Mouse (Mus musculus) heart, adult 8-10 months (tissue): Measurements from ENCODE around the gene Slc25a15. TPM values are rescaled to one million over a fixed set of nuclear protein-coding genes. Genes with fewer than 3 reads are reported as not detected.

Experiments
- DNase-seq: peaks from one replicate; pipeline ENCODE4 v3.0.0; 2022; ENCODE audit warnings: low spot score
- total RNA-seq, 4 experiments: library from RNA; stranded (reverse); gene quantifications; 2 replicates each; pipeline ENCODE4 v1.2.4; 2022

The Slc25a15 gene
- 10 to 100 TPM; 11.7 to 13.1 (median 12.4) TPM for total RNA-seq

DNA sequence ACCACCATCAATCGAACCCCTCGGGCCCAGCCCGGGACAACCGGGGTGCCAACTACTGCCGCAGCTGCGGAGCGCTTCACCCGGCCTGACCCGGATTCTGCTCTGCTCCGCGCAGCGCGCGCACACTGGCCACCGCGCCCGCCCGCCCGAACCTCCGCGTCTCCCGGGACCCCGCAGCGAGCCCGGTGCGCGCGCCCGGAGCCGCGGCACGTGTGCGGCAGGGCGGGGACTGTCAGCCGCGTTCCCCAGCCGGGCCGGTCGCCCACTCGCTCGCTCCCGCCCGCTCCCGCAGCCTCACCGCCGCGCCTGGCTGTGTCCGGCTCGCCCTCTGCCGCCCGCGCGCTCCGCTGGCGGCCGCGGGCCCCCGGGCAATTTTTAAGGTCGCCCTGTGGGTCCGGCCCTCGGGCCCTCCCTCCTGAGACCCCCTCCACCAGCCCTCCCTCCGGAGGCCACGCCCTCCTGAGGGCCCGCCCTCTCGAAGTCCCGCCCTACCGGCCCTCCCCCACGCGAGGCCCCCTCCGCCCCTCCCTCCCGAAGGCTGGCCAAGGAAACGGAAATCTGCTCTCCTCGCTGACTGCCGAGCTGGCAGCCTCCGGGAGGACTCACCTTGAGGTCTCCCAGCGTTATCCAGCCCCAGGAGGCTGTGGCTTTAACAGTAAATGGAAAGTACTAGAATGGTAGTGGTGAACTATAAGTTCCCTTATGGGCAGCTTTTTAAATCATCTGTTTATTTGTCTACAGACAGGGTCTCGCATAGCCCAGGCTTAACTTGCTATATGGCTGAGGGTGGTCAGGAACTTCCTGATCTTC, at the start of gene Slc25a15:
Slc25a15 (minus strand) TSS at position 456 of the 810 bp plus-strand sequence.
- peak; percentile 86 for DNase-seq

DNA sequence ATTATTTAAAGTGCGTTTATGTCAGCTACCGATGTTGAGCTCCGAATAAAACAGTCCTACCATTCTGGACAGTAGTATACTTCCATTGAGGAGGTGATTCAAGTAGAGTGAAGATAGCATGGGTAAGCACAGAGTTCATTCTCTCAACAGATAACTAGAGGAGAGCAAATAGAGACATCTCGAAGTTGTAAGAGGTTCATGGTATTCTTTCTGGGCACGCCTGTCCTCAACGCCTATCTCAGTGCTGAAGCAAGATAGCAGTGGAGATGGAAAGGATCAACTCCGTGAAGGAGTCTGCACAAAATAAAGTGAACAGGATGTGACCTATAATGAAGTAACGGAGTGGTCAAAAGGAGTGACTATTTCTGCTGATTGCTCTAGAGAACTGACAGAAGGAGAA, 13.6 kb upstream of the Slc25a15 start:
- no peak for DNase-seq

DNA sequence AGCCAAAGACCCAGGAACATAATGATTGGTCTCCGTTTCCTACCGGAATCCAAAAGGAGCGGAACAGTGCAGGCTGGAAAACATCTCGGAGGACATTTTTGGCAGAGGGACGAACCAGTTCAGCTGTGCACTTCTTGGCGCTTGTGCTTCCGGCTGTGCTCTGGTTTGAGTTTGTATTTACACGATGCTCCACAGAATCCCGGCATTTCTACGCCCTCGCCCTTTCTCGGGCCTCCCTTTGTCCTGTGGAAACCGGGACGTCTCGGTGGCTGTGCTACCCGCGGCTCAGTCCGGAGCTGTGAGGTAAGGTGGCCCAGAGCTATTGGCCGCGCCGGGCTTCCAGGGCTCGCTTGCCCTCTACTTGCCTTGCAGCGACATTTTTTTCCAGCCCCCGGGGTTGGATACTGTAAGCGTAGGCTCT, 12.9 kb upstream of the Slc25a15 start, which contains the start of gene Mrps31:
Mrps31 (plus strand) TSS at position 80 of the 421 bp plus-strand sequence.
- peak; percentile 92 for DNase-seq

DNA sequence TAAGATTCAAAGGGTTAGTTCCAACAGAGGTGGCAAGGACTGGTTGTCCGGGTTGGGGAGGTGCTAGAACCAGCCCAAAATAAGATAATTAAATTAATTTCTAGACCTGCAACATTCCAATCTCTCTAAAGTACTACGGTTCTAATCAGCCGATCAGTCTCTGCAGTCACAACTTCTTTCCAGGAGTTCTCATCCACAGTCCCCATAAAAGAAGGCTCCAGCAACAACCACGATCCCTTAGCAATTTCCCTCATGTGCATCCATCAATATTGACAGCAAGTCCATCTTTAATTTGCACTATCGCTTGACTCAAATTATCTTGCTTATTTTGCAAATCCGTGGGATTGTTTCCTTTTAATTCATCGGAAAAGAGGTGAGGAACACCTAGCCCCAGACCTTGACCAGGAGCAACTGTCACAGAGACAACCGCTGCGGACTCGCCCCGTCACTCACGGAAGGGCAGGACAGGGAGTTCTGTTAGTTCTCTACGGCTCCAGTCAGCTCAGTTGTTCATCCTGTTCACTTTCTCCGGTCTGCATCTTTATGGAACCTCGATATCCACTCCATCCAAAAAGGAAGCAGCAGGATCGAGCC, 12.4 kb upstream of the Slc25a15 start:
- no peak for DNase-seq

DNA sequence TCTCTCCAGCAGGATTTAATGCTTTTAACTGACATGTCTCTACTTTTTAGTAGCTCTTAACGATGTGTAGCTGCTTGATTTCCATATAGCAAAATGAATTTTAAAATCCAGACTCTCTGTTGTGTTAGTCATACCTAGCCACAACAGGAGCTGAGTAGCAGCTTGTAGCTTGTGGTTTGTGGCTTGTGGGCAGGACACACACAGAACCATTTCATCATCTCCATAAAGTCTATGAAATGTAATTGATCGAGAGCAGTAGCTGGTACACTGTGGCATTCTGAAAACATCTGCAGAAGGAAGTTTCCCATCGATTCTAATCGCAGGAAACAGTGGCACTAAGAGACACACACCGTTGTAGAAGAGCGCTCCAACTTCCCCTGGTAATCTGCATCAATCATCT, 7.3 kb upstream of the Slc25a15 start:
- no peak for DNase-seq

DNA sequence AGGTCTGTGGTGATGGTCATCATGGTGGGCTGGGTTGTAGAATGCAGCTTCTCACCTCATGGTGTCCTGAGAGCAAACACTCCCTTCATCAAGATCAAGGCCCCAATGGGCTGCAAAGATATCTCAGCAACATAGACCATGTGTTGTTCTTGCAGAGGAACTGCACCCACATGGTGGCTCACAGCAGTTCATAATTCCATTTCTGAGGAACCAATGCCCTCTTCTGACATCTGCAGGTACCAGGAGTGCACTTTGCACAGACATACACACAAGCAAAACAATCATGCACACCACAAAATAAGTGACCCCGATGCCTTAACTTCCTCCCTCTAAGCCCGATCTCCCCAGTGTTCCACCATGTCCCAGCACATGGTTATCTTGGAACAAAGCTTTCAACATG, 4.8 kb upstream of the Slc25a15 start:
- DNase-seq = no peak

DNA sequence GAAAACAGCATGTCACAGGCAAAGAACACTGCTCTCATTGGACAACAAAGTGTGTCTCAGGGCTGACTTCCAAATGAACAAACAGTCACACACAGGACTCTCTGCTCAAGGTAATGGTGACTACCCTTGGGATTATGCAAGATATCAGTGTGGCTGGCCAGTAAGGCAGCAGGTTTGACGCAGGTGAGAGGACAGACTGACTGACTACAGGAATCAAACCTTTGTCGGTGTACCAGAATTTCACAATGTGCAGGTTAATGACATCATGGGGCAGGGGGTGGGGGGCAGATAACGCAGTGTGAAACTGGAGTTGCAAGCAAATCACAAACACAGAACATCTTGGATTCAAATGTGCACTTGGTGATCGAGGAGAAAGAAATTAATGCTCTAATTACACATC, 2.2 kb upstream of the Slc25a15 start:
- DNase-seq = no peak

DNA sequence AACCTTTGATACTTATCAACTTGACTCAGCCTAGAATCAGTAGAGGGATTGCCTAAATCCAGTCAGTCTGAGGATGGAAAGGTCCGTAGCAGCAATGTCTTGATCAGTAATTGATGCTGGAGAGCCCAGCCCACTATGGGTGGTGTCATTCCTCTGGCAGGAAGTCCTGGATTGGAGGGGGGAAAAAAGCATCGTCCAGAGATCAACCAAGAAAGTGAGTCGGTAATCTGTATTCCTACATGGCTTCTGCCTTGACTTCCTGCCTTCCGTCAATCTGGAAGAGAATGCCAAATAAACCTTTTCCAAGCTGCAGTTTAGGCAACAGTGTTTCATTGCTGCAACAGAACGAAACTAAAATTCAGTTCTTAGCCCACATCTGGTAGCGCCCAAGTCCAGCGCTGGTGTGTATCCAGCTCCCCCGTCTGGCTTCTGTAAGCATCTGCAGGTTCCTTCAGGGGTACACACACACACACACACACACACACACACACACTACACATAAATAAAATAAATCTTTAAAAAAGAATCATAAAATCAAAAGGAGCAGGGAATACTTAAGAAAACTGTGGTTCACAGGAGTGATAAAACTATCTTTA, 986 bp upstream of the Slc25a15 start:
- DNase-seq = no peak

DNA sequence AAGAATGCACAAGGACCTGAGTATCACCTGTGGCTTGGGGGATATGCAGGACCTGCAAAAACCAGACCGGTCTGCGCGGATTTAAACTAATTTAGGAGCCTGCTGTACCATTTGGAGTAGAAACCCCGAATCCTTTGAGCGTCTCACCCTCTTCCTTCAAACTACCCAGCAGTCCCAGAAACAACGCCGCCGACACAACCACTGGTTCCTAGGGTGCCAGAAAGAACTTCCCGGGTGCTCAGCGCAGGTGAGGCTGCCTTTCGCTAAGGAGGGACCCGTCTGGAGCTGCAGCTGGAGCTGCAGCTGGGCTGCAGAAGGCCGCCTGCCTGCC, 621 bp downstream of the Slc25a15 start:
- DNase-seq = no peak

DNA sequence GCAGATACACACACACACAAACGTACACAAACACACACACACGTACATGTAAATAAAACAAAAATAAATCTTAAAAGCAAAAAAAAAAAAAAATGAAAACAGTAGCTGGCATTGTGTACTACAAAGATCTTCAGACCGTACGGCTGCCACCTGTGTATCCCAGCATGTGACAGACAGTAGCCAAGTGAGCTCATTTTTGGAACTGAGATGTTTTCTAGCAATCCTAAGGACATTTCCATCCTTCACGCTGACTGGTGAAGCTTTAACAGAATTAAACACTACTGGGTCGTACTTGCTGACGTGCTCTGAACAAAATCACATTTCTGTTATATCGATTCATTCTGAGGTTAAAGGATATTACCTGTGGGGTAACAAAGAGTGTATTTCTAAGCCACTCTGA, 3.1 kb downstream of the Slc25a15 start:
- DNase-seq = no peak

DNA sequence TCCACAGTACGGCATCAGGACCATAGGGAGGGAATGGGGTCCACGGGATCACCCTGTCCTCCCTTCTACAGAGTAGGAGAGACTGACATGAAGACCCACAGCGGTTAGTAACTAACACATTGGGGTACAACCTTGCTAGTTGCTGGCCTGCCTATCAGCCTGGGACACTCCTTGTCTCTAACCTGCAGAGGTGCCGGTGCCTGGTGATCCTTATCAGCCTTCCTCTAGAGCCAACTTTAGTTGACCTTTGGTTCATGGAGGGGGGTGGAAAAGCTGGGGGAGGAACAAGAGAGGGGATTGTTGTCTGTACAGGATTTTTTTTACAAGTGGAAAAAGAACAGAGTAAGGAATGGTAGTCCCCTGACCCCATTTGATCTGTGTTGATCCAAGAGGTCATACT, 3.9 kb downstream of the Slc25a15 start:
- DNase-seq = no peak

DNA sequence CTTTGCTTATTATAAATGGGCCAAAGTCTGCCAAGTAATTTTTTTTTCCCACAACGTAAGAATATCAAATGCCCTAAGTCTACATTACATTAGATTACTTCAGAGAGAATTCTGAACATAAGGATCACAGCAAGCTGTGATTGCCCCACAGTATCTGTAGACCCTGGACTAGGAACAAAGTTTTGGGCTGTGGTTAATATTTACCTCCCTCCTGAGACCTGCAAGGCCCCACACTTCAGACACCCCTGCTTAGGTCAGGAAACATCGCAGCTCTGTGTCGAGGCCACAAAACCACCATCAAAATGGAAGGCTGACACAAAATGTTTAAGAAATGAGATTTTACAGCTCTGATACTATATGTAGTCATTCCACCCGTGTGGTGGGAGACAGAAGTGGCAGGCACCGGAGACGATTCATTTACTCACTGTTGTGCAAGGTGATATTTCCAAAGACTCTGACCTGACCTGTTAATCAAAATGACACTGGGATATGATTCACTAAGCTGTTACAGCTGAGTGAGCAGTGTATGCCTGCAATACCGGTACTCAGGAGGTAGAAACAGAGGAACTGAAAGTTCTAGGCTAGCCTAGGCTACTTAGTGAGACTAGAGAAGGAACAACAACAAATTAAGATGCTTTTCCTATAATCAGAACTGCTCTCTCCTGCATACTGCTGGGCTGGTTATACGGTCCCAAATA, 7.5 kb downstream of the Slc25a15 start:
- no peak for DNase-seq

DNA sequence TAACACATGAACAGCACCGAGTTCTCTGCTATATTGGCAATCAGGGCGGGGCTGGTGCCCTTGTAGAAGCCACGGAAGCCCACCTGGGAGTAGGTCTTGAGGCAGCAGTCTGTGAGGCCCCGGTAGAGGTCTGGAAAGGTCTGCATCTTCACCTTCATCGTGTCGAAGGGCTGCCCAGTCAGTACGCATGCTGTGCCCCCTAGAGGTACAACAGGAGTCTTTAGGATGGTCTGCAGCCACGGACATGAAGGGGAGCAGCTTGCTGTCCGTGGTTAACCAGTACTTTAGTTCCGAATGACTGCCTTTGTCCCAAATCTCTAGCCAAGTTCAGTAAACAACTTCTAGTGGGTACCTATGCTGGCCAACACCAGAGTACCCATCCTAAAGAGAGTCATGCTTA, 8.5 kb downstream of the Slc25a15 start:
- no peak for DNase-seq

DNA sequence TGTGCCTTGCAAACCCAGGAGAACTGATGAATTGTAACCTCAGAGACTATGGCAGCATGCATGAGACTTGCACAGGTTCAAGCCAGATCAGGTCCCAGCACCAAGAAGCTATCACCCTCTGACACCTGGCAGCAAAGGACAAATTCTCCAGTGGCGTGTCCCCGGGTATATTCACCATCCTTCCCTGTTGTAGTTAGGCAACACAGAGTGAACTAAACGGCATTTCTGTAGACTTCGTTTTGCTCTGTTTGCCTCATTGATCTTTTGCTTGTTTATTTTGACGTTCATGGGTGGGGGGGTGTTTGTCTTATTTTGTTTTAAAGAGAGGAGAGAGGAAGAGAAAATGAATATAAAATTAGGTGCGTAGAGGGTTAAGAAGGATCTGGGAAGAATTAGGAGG, 13.2 kb downstream of the Slc25a15 start:
- DNase-seq = no peak

DNA sequence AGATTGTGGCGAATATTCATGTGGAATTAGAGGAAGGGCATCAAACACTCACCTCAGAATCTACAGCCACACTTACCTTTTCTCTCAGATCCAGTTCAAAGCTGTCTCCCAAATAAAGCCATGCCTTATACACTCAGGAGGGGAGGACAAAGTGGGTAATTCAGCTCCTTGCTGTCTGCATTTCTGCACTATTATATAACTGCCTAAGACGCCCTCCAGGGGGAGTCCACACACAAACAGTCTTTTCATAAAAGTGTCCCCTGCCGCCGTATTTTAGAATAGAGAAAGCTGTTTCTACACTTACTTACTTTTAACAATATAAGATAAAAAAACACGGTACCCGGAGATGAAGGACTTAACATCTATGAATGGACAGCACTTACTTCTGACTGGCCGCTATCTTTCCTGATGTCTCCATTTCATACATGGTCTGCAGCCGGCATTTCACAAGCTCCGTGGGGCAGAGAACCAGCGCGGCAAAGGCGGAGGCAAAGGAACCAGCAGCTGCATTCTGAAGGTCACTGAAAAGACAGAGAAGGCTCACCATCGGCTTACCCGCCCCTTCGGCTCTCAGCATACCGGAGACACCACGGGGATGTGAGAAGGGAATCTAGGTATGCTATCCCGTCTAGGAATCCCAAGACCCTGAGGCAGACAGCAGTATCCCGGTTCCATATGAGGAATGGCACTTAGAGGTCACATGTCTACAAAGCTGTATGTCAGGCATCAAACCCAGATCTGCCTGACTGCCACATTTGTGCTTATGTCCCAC, 15.4 kb downstream of the Slc25a15 start:
- no peak for DNase-seq

DNA sequence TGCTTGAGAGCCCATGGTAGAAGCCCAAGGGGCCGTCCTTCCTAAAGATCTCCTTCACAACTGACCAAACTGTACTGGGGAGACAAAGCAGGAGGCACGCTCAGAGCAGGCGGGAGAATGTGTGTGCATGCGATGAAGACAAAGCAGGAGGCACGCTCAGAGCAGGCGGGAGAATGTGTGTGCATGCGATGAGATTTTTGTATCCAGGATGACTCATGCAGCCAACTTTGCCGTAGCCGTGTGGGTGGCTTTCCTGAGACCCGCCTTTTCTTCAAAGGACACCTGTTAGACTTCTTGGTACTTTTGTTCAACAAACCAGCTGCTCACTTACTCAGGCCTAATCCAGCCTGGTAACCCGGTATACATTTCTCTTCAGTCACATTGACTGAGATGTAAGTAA, 17.5 kb downstream of the Slc25a15 start:
- no peak for DNase-seq

DNA sequence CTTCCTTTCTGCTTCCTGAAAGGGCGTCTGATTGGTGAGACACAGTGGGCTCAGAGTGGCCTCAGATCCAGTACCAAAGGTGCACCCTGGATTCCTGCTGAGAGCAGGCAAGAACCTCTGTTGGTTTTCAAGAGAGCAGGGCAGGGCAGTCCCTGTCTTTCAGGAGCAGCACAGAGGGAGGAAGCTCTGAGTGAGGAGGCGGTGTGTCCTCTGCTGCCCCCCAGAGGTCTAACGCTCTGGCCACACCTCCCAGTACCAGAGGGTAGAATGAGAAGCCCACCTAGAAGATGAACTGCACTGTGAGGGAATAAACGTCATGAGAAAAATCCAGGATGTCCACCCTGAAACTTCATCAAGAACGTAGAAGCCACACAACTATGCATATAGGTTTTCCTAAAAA, 21.5 kb downstream of the Slc25a15 start:
- peak; percentile 27 for DNase-seq

DNA sequence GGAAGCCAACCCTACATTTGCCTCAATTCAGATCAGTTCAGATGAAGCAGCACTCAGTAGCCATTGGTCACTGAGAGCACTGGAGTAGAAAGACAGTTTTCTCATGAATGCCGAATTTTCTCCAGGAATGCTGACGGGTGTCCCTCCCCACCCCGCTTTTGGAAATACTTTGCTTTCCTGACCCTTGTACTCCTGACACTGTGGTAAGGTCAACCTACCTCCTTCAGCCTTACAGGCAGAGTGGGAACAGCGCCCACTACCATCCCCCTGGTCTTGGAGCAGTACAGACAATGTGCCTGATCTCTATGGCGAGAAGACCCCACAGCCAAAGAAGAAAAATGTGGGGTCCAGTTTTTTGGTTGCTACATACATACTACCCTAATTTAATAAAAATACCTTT, 22.1 kb downstream of the Slc25a15 start:
- no peak for DNase-seq

DNA sequence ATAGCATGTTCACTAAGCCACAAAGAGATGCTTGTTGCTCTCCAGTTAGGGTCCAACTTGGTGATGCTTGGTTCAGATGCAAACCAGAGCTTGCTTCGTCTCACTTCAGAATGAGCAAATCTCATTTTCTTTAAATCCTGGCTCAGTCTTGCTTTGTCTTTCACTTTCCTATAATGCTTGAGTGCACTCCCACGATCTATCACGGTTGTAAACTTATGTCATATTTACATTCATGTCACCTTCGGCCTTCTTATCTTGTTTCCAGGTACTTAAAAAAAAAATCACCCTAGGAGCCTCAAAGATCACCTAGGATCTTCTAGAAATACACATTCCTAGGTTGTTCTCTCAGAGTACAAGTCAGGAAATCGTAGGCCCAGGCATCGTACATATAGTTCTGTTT, 38.5 kb downstream of the Slc25a15 start:
- DNase-seq = no peak

DNA sequence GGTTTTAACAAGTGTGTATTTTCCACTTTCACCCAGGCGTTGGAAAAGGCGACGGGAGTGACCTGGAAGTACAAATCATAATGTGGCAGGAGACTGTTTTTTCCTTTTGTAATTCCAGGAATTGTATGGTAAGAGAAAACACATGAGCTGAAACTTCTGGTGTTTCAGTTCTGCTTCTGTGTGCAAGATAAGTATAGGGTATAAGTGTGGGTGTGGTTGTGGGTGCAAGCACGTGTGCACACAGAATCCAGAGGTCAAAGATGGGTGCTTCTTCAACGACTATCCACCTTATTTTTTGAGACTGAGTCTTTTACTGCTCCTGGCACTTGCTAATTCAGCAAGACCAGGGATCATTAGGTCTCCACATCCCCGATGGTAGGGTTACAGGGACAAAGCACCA, 39.0 kb downstream of the Slc25a15 start:
- DNase-seq = no peak

DNA sequence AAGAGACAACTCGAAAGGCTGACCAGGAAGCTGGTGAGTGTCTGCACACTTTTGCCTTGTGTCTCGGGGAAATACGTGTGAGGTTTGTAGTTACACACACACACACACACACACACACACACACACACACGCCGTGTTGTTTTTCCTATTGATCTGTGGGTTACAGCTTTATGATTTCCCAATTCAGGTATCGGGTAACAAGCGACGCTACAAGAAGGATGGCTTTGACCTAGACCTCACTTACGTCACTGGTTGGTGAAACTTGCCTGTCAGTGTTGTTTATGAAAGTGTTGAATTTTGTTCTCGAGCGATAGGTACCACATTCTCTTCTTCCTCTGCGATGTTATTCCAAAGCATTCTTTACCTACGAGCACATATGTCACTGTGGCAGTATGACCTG, 63.0 kb downstream of the Slc25a15 start:
- no peak for DNase-seq
